Mouse (Mus musculus): ENCODE measurements around the gene Usp49. TPM values are rescaled to one million over a fixed set of nuclear protein-coding genes. Genes with fewer than 3 reads are reported as not detected.
"Not testable (repeated sequence)": the region's sequence is repeated elsewhere in the genome, so short reads cannot be mapped to it uniquely, and the experiment has no call there.

The Usp49 gene
- polyA plus RNA-seq, 2 experiments: 5.0 to 17.6 TPM

- no peak for ATAC-seq (ENCODE audit: low FRiP score, low read depth)
- H3K9me3 ChIP-seq (ENCODE audit: control insufficient read depth, low read length): no peaks in the 10 kb centered on the region
- H3K4me2 ChIP-seq (replicated peaks; ENCODE audit: low read depth, low read length, severe bottlenecking): no peak overlapping the region
- H3K4me1 ChIP-seq (ENCODE audit: control insufficient read depth, insufficient read depth, low read length): peaks cover 2% of the 10 kb centered on the region; the same call in 1 of the 2 replicates
- 93% methylated on average over 9 of the region's 9 CpGs for WGBS
- peaks cover 62% of the 10 kb centered on the region for H3K36me3 ChIP-seq (ENCODE audit: control insufficient read depth, insufficient read depth, low read length)
- no peaks in the 10 kb centered on the region for H3K27me3 ChIP-seq (ENCODE audit: control insufficient read depth, insufficient read depth, low read length)
- no peak overlapping the region for H3K27ac ChIP-seq (replicated peaks; ENCODE audit: low read depth, low read length)
- H3K9ac ChIP-seq (ENCODE audit: low read depth, low read length, severe bottlenecking): no peak overlapping the region
- no peak overlapping the region for H3K4me3 ChIP-seq (replicated peaks; ENCODE audit: low read length)
- no peak for TF ChIP-seq POLR2A (IDR thresholded peaks at IDR 0.05; ENCODE audit: borderline replicate concordance, extremely low read depth, insufficient read depth, insufficient read length)
- no peak for DNase-seq (ENCODE audit: low spot score)
These were observed 12.7 kb upstream of the Usp49 start for GRCm38 (mm10) chr17:47617605-47618307.

GRCm38 (mm10) chr17:47618556-47619311 lies 11.8 kb upstream of the Usp49 start:
- no peak overlapping the region for H3K4me3 ChIP-seq (replicated peaks; ENCODE audit: low read length)
- H3K36me3 ChIP-seq (ENCODE audit: control insufficient read depth, insufficient read depth, low read length): peaks cover 70% of the 10 kb centered on the region
- H3K27ac ChIP-seq (replicated peaks; ENCODE audit: low read depth, low read length): no peak overlapping the region
- TF ChIP-seq POLR2A (IDR thresholded peaks at IDR 0.05; ENCODE audit: borderline replicate concordance, extremely low read depth, insufficient read depth, insufficient read length): no peak
- no peaks in the 10 kb centered on the region for H3K27me3 ChIP-seq (ENCODE audit: control insufficient read depth, insufficient read depth, low read length)
- H3K4me1 ChIP-seq (ENCODE audit: control insufficient read depth, insufficient read depth, low read length): no peaks in the 10 kb centered on the region
- H3K9ac ChIP-seq (ENCODE audit: low read depth, low read length, severe bottlenecking): no peak overlapping the region
- H3K9me3 ChIP-seq (ENCODE audit: control insufficient read depth, low read length): no peaks in the 10 kb centered on the region
- 91% methylated on average over 13 of the region's 13 CpGs for WGBS
- DNase-seq (ENCODE audit: low spot score): no peak
- H3K4me2 ChIP-seq (replicated peaks; ENCODE audit: low read depth, low read length, severe bottlenecking): no peak overlapping the region
- ATAC-seq (ENCODE audit: low FRiP score, low read depth): no peak

- DNase-seq (ENCODE audit: low spot score) (no peak), ATAC-seq (ENCODE audit: low FRiP score, low read depth) (peak; percentile 47; the same call in 1 of the 2 replicates)
- Histone ChIP-seq H3K27ac (replicated peaks; ENCODE audit: low read depth, low read length) (no peak overlapping the region), H3K36me3 (ENCODE audit: control insufficient read depth, insufficient read depth, low read length) (peaks cover 56% of the 10 kb centered on the region), H3K9ac (ENCODE audit: low read depth, low read length, severe bottlenecking) (no peak overlapping the region), H3K9me3 (ENCODE audit: control insufficient read depth, low read length) (no peaks in the 10 kb centered on the region), H3K4me3 (replicated peaks; ENCODE audit: low read length) (no peak overlapping the region), H3K4me1 (ENCODE audit: control insufficient read depth, insufficient read depth, low read length) (no peaks in the 10 kb centered on the region), H3K4me2 (replicated peaks; ENCODE audit: low read depth, low read length, severe bottlenecking) (no peak overlapping the region), H3K27me3 (ENCODE audit: control insufficient read depth, insufficient read depth, low read length) (no peaks in the 10 kb centered on the region)
- WGBS: 87% methylated on average over 14 of the region's 14 CpGs
- no peak for TF ChIP-seq POLR2A (IDR thresholded peaks at IDR 0.05; ENCODE audit: borderline replicate concordance, extremely low read depth, insufficient read depth, insufficient read length)
These were observed 7.5 kb upstream of the Usp49 start for GRCm38 (mm10) chr17:47622912-47623554.

- H3K27me3 ChIP-seq (ENCODE audit: control insufficient read depth, insufficient read depth, low read length); DNase-seq (ENCODE audit: low spot score); H3K4me1 ChIP-seq (ENCODE audit: control insufficient read depth, insufficient read depth, low read length); H3K9ac ChIP-seq (ENCODE audit: low read depth, low read length, severe bottlenecking); H3K27ac ChIP-seq (replicated peaks; ENCODE audit: low read depth, low read length); H3K4me3 ChIP-seq (replicated peaks; ENCODE audit: low read length); ATAC-seq (ENCODE audit: low FRiP score, low read depth); H3K9me3 ChIP-seq (ENCODE audit: control insufficient read depth, low read length); H3K4me2 ChIP-seq (replicated peaks; ENCODE audit: low read depth, low read length, severe bottlenecking): not testable (repeated sequence)
- H3K36me3 ChIP-seq (ENCODE audit: control insufficient read depth, insufficient read depth, low read length): peaks cover 46% of the 10 kb centered on the region
- 100% methylated on average over 3 of the region's 5 CpGs for WGBS
These were observed 5.9 kb upstream of the Usp49 start for GRCm38 (mm10) chr17:47624572-47624971.

- no peak for ATAC-seq (ENCODE audit: low FRiP score, low read depth)
- Histone ChIP-seq H3K9ac (ENCODE audit: low read depth, low read length, severe bottlenecking) (no peak overlapping the region), H3K4me2 (replicated peaks; ENCODE audit: low read depth, low read length, severe bottlenecking) (no peak overlapping the region), H3K27me3 (ENCODE audit: control insufficient read depth, insufficient read depth, low read length) (no peaks in the 10 kb centered on the region), H3K36me3 (ENCODE audit: control insufficient read depth, insufficient read depth, low read length) (peaks cover 46% of the 10 kb centered on the region), H3K9me3 (ENCODE audit: control insufficient read depth, low read length) (no peaks in the 10 kb centered on the region), H3K4me3 (replicated peaks; ENCODE audit: low read length) (no peak overlapping the region), H3K4me1 (ENCODE audit: control insufficient read depth, insufficient read depth, low read length) (no peaks in the 10 kb centered on the region), H3K27ac (replicated peaks; ENCODE audit: low read depth, low read length) (no peak overlapping the region)
- DNase-seq (ENCODE audit: low spot score): no peak
- no peak for TF ChIP-seq POLR2A (IDR thresholded peaks at IDR 0.05; ENCODE audit: borderline replicate concordance, extremely low read depth, insufficient read depth, insufficient read length)
- 92% methylated on average over 2 of the region's 2 CpGs for WGBS
These were observed 5.4 kb upstream of the Usp49 start for GRCm38 (mm10) chr17:47625088-47625487.

Measured in limb, embryonic 14.5 days (tissue).